Mouse (Mus musculus): ENCODE results near the gene Slc30a2. TPM values are rescaled to one million over a fixed set of nuclear protein-coding genes. Genes with fewer than 3 reads are reported as not detected.

The Slc30a2 gene
- polyA plus RNA-seq, 1 experiment from 2014 or later = 0.26 TPM

- no peaks in the 10 kb centered on the region for H3K36me3 ChIP-seq
- WGBS = 81% methylated on average over 7 of the region's 7 CpGs
- H3K4me1 ChIP-seq = peaks cover 14% of the 10 kb centered on the region
- H3K27me3 ChIP-seq = no peaks in the 10 kb centered on the region
- ATAC-seq (ENCODE audit: borderline replicate concordance, extremely low read depth, low FRiP score, low TSS enrichment) = no peak
- H3K9me3 ChIP-seq = no peaks in the 10 kb centered on the region
- H3K4me3 ChIP-seq = no peak overlapping the region
- no peak overlapping the region for H3K4me2 ChIP-seq
- H3K27ac ChIP-seq = no peak overlapping the region
- no peak overlapping the region for H3K9ac ChIP-seq
Measured at GRCm38 (mm10) chr4:134310106-134310505, 32.9 kb upstream of the Slc30a2 start.

GRCm38 (mm10) chr4:134310656-134311055 lies 32.3 kb upstream of the Slc30a2 start:
- no peak overlapping the region for H3K4me3 ChIP-seq
- no peaks in the 10 kb centered on the region for H3K27me3 ChIP-seq
- H3K27ac ChIP-seq = no peak overlapping the region
- H3K4me1 ChIP-seq = peaks cover 14% of the 10 kb centered on the region
- ATAC-seq (ENCODE audit: borderline replicate concordance, extremely low read depth, low FRiP score, low TSS enrichment) = no peak
- 79% methylated on average over 9 of the region's 9 CpGs for WGBS
- H3K36me3 ChIP-seq = no peaks in the 10 kb centered on the region
- H3K9ac ChIP-seq = no peak overlapping the region
- H3K9me3 ChIP-seq = no peaks in the 10 kb centered on the region
- no peak overlapping the region for H3K4me2 ChIP-seq

- no peak overlapping the region for H3K4me3 ChIP-seq
- H3K9ac ChIP-seq = no peak overlapping the region
- no peaks in the 10 kb centered on the region for H3K36me3 ChIP-seq
- H3K27me3 ChIP-seq = no peaks in the 10 kb centered on the region
- no peak overlapping the region for H3K4me2 ChIP-seq
- WGBS = 80% methylated on average over 9 of the region's 9 CpGs
- peaks cover 12% of the 10 kb centered on the region for H3K4me1 ChIP-seq
- no peak for ATAC-seq (ENCODE audit: borderline replicate concordance, extremely low read depth, low FRiP score, low TSS enrichment)
- H3K9me3 ChIP-seq = no peaks in the 10 kb centered on the region
- H3K27ac ChIP-seq = no peak overlapping the region
Measured at GRCm38 (mm10) chr4:134311784-134312183, 31.2 kb upstream of the Slc30a2 start.

GRCm38 (mm10) chr4:134312341-134312740 lies 30.6 kb upstream of the Slc30a2 start:
- H3K27ac ChIP-seq = no peak overlapping the region
- no peak for ATAC-seq (ENCODE audit: borderline replicate concordance, extremely low read depth, low FRiP score, low TSS enrichment)
- no peak overlapping the region for H3K9ac ChIP-seq
- H3K4me3 ChIP-seq = no peak overlapping the region
- WGBS = 87% methylated on average over 5 of the region's 5 CpGs
- no peaks in the 10 kb centered on the region for H3K27me3 ChIP-seq
- H3K4me1 ChIP-seq = peaks cover 6% of the 10 kb centered on the region
- no peaks in the 10 kb centered on the region for H3K9me3 ChIP-seq
- H3K36me3 ChIP-seq = no peaks in the 10 kb centered on the region
- H3K4me2 ChIP-seq = no peak overlapping the region

- Histone ChIP-seq H3K27ac (no peak overlapping the region), H3K4me2 (no peak overlapping the region), H3K36me3 (no peaks in the 10 kb centered on the region), H3K27me3 (no peaks in the 10 kb centered on the region), H3K4me3 (no peak overlapping the region), H3K4me1 (0 out of 2 replicates have a peak, but pooled peaks cover under 1% of the 10 kb centered on the region), H3K9ac (no peak overlapping the region), H3K9me3 (no peaks in the 10 kb centered on the region)
- WGBS = 94% methylated on average over 6 of the region's 6 CpGs
- ATAC-seq (ENCODE audit: borderline replicate concordance, extremely low read depth, low FRiP score, low TSS enrichment) = no peak
Measured at GRCm38 (mm10) chr4:134312901-134313300, 30.1 kb upstream of the Slc30a2 start.

DNA sequence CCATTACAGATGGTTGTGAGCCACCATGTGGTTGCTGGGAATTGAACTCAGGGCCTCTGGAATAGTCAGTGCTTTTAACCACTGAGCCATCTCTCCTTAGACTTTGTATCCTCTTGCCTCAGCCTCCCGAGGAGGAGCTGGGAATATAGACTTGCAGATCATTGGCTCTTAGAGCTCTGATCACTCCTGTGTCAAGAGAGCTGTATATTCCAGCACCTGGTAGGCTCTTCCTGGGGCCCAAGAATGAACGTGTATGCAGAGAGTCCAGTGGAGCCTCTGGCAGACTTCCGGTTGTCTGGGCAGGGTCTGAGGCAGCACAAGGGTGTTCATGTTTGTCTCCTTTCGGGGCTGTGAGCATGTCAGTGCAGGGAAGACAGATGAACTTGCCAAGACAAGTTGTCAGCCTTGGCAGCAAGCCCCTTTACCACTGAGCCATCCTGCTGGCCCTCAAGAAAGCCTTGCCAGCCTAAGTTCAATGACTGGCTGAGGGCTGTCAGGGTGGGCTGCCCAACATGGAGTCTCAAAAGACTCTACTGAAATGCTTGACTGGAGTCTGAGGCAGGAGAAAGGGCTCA lies 28.8 kb upstream of the Slc30a2 start:
- 57% methylated on average over 4 of the region's 4 CpGs for WGBS
- no peak overlapping the region for H3K4me2 ChIP-seq
- H3K36me3 ChIP-seq = no peaks in the 10 kb centered on the region
- H3K27me3 ChIP-seq = no peaks in the 10 kb centered on the region
- no peak for ATAC-seq (ENCODE audit: borderline replicate concordance, extremely low read depth, low FRiP score, low TSS enrichment)
- H3K27ac ChIP-seq = no peak overlapping the region
- no peak overlapping the region for H3K4me3 ChIP-seq
- H3K4me1 ChIP-seq = no peaks in the 10 kb centered on the region
- no peaks in the 10 kb centered on the region for H3K9me3 ChIP-seq
- H3K9ac ChIP-seq = no peak overlapping the region

GRCm38 (mm10) chr4:134314876-134315275 lies 28.1 kb upstream of the Slc30a2 start, which contains the start of gene Trim63:
Gene Trim63, plus strand, starts transcription at chr4:134315120.
- ATAC-seq (ENCODE audit: borderline replicate concordance, extremely low read depth, low FRiP score, low TSS enrichment) = no peak
- 38% methylated on average over 11 of the region's 11 CpGs for WGBS
- Histone ChIP-seq H3K36me3 (no peaks in the 10 kb centered on the region), H3K27ac (no peak within 1 kb of the TSS), H3K9me3 (no peaks in the 10 kb centered on the region), H3K4me1 (no peaks in the 10 kb centered on the region), H3K9ac (no peak within 1 kb of the TSS), H3K27me3 (no peaks in the 10 kb centered on the region), H3K4me3 (no peak within 1 kb of the TSS), H3K4me2 (no peak within 1 kb of the TSS)

DNA sequence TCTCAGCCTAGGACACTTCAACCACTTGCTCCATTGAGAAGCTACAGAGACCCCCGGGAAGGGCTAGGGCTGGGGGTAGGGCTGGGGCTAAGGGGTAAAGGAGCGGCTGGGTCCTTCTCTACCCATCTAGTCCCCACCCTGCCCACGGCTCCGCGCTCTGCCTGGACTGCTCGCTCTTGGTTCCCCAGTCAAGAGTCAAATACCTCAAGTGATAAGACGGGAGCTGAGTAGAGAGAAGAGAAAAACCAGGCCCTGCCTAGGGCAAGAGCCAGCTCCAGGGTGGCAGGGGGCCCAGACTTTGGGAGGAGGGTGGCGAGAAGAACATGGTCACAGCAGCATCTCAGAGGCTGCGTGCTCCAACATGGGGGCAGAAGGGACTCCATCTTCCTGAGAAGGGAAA lies 27.5 kb upstream of the Slc30a2 start:
- WGBS = 54% methylated on average over 9 of the region's 9 CpGs
- Histone ChIP-seq H3K4me2 (no peak overlapping the region), H3K36me3 (no peaks in the 10 kb centered on the region), H3K27me3 (no peaks in the 10 kb centered on the region), H3K27ac (no peak overlapping the region), H3K9ac (no peak overlapping the region), H3K4me3 (no peak overlapping the region), H3K9me3 (no peaks in the 10 kb centered on the region), H3K4me1 (no peaks in the 10 kb centered on the region)
- ATAC-seq (ENCODE audit: borderline replicate concordance, extremely low read depth, low FRiP score, low TSS enrichment) = 0 out of 2 replicates have a peak, but pooled peaks have one; percentile 48

GRCm38 (mm10) chr4:134316390-134316789 lies 26.6 kb upstream of the Slc30a2 start:
- H3K9me3 ChIP-seq = no peaks in the 10 kb centered on the region
- no peak overlapping the region for H3K4me2 ChIP-seq
- no peak overlapping the region for H3K9ac ChIP-seq
- 46% methylated on average over 16 of the region's 16 CpGs for WGBS
- no peak overlapping the region for H3K4me3 ChIP-seq
- H3K27me3 ChIP-seq = no peaks in the 10 kb centered on the region
- no peaks in the 10 kb centered on the region for H3K36me3 ChIP-seq
- no peaks in the 10 kb centered on the region for H3K4me1 ChIP-seq
- ATAC-seq (ENCODE audit: borderline replicate concordance, extremely low read depth, low FRiP score, low TSS enrichment) = no peak
- H3K27ac ChIP-seq = no peak overlapping the region

DNA sequence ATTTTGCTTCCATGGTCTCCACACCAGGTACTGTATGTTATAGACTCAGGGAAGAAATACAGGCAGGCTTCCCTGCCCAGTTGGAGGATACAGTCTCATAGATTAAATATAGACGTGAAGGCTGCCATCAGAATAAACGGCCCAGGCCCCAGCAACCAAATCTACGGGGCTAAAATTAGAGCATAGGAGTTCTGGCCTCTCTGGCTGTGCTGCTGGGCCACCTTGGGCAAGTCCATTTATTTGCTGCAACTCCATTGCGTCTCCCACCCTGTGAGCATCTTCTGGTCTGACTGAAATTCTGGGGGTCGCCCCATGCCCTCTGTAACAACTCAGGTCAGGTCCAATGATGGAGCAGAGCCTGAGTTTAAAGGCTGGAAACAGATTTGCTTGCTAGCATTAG lies 23.9 kb upstream of the Slc30a2 start:
- H3K4me2 ChIP-seq = no peak overlapping the region
- no peaks in the 10 kb centered on the region for H3K4me1 ChIP-seq
- 74% methylated on average over 5 of the region's 5 CpGs for WGBS
- H3K9ac ChIP-seq = no peak overlapping the region
- no peaks in the 10 kb centered on the region for H3K9me3 ChIP-seq
- no peak overlapping the region for H3K27ac ChIP-seq
- no peaks in the 10 kb centered on the region for H3K36me3 ChIP-seq
- H3K4me3 ChIP-seq = no peak overlapping the region
- no peaks in the 10 kb centered on the region for H3K27me3 ChIP-seq
- ATAC-seq (ENCODE audit: borderline replicate concordance, extremely low read depth, low FRiP score, low TSS enrichment) = no peak

DNA sequence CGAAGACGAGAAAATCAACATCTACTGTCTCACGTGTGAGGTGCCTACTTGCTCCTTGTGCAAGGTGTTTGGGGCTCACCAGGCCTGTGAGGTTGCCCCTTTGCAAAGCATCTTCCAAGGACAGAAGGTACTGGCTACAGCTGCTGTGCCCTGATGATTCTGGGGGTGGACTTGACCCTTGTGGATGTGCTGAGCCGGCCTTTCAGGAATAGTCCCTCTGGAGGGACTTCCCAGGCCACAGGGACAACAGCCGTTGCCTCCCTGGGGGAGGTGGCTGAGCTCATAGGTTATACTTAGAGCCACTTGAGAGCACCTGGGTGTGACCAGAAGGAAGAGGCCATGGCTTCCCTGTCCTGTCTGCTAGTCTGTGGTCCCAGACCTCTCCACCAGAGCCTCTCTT lies 23.3 kb upstream of the Slc30a2 start:
- no peak for ATAC-seq (ENCODE audit: borderline replicate concordance, extremely low read depth, low FRiP score, low TSS enrichment)
- Histone ChIP-seq H3K9ac (no peak overlapping the region), H3K36me3 (no peaks in the 10 kb centered on the region), H3K9me3 (no peaks in the 10 kb centered on the region), H3K27me3 (no peaks in the 10 kb centered on the region), H3K27ac (no peak overlapping the region), H3K4me1 (no peaks in the 10 kb centered on the region), H3K4me3 (no peak overlapping the region), H3K4me2 (no peak overlapping the region)
- 56% methylated on average over 5 of the region's 5 CpGs for WGBS

DNA sequence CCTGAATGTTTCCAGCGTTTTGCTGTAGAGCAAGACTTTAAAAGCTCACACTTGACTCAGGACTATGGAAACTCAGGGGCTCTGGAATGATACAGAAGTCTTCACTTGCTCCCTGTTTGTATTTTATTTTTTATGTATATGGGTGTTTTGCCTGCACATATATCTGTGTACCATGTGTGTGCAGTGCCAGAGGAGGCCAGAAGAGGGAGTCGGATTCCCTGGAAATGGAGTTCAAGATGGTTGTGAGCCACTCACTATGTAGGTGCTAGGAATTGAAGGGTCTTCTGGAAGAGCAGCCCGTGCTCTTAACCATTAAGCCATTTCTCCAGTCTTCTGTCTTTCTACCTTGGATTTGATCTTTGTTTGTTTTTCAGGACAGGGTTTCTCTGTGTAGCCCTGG lies 21.5 kb upstream of the Slc30a2 start:
- H3K4me2 ChIP-seq = no peak overlapping the region
- ATAC-seq (ENCODE audit: borderline replicate concordance, extremely low read depth, low FRiP score, low TSS enrichment) = no peak
- H3K27me3 ChIP-seq = no peaks in the 10 kb centered on the region
- 62% methylated on average over 3 of the region's 3 CpGs for whole genome bisulfite sequencing
- no peaks in the 10 kb centered on the region for H3K36me3 ChIP-seq
- H3K9me3 ChIP-seq = no peaks in the 10 kb centered on the region
- no peak overlapping the region for H3K27ac ChIP-seq
- H3K4me1 ChIP-seq = no peaks in the 10 kb centered on the region
- H3K4me3 ChIP-seq = no peak overlapping the region
- H3K9ac ChIP-seq = no peak overlapping the region

DNA sequence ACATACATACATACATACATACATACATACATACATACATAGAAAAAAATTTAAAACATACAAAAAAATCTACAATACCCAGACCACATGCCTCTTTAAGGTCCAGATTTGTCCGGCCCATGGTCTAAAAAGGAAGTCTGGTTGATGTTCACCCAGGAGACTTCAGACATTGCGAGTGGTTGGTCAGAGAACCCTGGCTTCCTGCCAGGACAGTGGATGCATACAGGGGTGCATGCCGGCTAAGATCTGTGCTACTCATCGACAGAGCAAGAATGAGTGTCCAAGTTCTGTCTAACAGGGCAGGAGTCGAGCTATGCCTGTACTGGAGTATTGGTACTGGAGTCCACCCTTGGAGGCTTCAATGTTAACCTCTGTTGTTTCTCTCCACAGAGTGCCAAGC lies 18.3 kb upstream of the Slc30a2 start:
- WGBS = 35% methylated on average over 5 of the region's 5 CpGs
- Histone ChIP-seq H3K4me1 (peaks cover 8% of the 10 kb centered on the region; the same call in 1 of the 2 replicates), H3K4me2 (no peak overlapping the region), H3K27me3 (no peaks in the 10 kb centered on the region), H3K27ac (no peak overlapping the region), H3K4me3 (no peak overlapping the region), H3K36me3 (no peaks in the 10 kb centered on the region), H3K9me3 (no peaks in the 10 kb centered on the region), H3K9ac (no peak overlapping the region)
- ATAC-seq (ENCODE audit: borderline replicate concordance, extremely low read depth, low FRiP score, low TSS enrichment) = no peak

Measured in lung, embryonic 15.5 days (tissue).